Mouse (Mus musculus) layer of hippocampus, postnatal 25 days (tissue): ENCODE data around the gene Hsd3b5. TPM values are rescaled to one million over a fixed set of nuclear protein-coding genes. Genes with fewer than 3 reads are reported as not detected.
"Not testable (repeated sequence)": the region's sequence is repeated elsewhere in the genome, so short reads cannot be mapped to it uniquely, and the experiment has no call there.

ENCODE experiments used
- DNase-seq, 2 experiments: peaks; one replicate each; pipeline ENCODE4 v3.0.0; 2022; ENCODE audit warnings: mixed read lengths in 2 of 2, low spot score in 1 of 2; ENCODE audit errors: extremely low spot score in 1 of 2
- total RNA-seq, 2 experiments: library from RNA; stranded (reverse); gene quantifications; 2 replicates each; pipeline ENCODE4 v1.2.3; 2021

Hsd3b5 gene
- total RNA-seq: not detected

- no peak for DNase-seq
These were observed at the start of gene Hsd3b5 for GRCm38 (mm10) chr3:98630152-98630551. Hsd3b5 (minus strand) TSS chr3:98630252.

GRCm38 (mm10) chr3:98635145-98635544 lies 5.1 kb upstream of the Hsd3b5 start:
- DNase-seq: no peak

- no peak for DNase-seq
These were observed 419 bp downstream of the Hsd3b5 start for GRCm38 (mm10) chr3:98629633-98630032.

GRCm38 (mm10) chr3:98616786-98617185 lies 13.3 kb downstream of the Hsd3b5 start:
- not testable (repeated sequence) for DNase-seq

- DNase-seq: not testable (repeated sequence)
These were observed 13.8 kb downstream of the Hsd3b5 start for GRCm38 (mm10) chr3:98616244-98616643.

GRCm38 (mm10) chr3:98614406-98614927 lies 15.6 kb downstream of the Hsd3b5 start:
- not testable (repeated sequence) for DNase-seq

- DNase-seq: no peak
These were observed 16.1 kb downstream of the Hsd3b5 start for GRCm38 (mm10) chr3:98613963-98614362.

- not testable (repeated sequence) for DNase-seq
These were observed 16.5 kb downstream of the Hsd3b5 start for GRCm38 (mm10) chr3:98613540-98613939.

- no peak for DNase-seq
These were observed 41.3 kb downstream of the Hsd3b5 start, which contains the start of gene Gm10681 for GRCm38 (mm10) chr3:98588707-98589106. Gm10681 (minus strand) TSS chr3:98588807.

GRCm38 (mm10) chr3:98587721-98588120 lies 42.3 kb downstream of the Hsd3b5 start:
- no peak for DNase-seq

GRCm38 (mm10) chr3:98582622-98583021 lies 47.4 kb downstream of the Hsd3b5 start:
- DNase-seq: not testable (repeated sequence)

- not testable (repeated sequence) for DNase-seq
These were observed 47.9 kb downstream of the Hsd3b5 start for GRCm38 (mm10) chr3:98582202-98582601.

- DNase-seq: peak; percentile 14 to 62
These were observed 49.0 kb downstream of the Hsd3b5 start for GRCm38 (mm10) chr3:98581024-98581423.

Other genes with a start within 250 kb of the Hsd3b5 start
- 10 to 100 TPM; 24.0 to 27.7 TPM for gene Zfp697, start 247.8 kb downstream of the Hsd3b5 start, total RNA-seq
- gene Gm4450, start 173.1 kb downstream of the Hsd3b5 start, total RNA-seq: not detected
- gene Hsd3b4, start 119.7 kb downstream of the Hsd3b5 start, total RNA-seq: not detected
- not detected for gene Gm10681, start 41.4 kb downstream of the Hsd3b5 start, total RNA-seq
- under 1 TPM; 0.07 to 0.12 TPM for gene Hsd3b2, start 94.3 kb upstream of the Hsd3b5 start, total RNA-seq
- gene Hsd3b3, start 132.9 kb upstream of the Hsd3b5 start, total RNA-seq: not detected
- gene Hsd3b6, start 184.2 kb upstream of the Hsd3b5 start, total RNA-seq: not detected
- not detected for gene Hsd3b1, start 229.5 kb upstream of the Hsd3b5 start, total RNA-seq